Mouse (Mus musculus): Measurements from ENCODE around the gene Trmt112.
A peak's percentile ranks its signal among the peaks of the same experiment; 100 is the strongest.
"Not testable (repeated sequence)": the region's sequence is repeated elsewhere in the genome, so short reads cannot be mapped to it uniquely, and the experiment has no call there.

Trmt112 gene

DNA sequence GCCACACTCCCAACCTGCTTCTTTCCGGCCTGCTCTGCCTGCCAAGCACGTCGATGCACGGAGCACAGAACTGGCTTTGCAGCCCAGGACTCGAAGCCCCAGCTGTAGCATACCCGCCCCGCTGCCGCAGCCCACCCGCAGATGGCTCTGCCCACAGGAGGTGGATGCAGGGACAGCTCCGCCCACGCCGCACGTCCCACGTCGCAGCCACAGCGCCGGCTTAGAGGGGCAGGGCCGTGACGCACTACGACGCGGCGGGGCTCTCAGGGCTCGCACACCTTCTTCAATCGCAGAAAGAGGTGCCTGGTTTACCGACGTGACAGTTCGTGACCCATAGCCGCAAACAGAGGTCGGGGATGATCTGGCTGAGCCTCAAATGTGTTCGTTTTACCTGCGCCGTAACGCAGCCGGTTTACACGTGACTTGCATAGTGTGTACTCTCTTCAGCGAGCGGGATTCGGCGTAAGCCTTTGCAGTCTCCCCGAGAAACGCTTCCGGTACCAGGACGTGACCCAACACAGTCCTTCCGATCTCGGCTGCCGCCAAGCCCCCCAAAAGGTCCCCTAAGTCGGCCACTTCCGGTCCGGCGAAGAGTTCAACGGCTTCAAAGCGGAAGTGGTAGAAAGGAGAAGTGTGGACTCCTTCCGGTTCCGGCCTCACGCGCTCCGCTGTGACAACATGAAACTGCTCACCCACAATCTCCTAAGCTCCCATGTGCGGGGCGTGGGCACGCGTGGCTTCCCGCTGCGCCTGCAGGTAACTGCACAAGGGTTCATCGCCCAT lies at the start of gene Trmt112, which contains the start of gene Prdx5:
Gene Trmt112 (plus strand): TSS at position 192 of the 783 bp plus-strand sequence.
Gene Prdx5 (minus strand): TSS at position 600 of the 783 bp plus-strand sequence.
- DNase-seq (ENCODE audit: low read depth) = peak; percentile 96

DNA sequence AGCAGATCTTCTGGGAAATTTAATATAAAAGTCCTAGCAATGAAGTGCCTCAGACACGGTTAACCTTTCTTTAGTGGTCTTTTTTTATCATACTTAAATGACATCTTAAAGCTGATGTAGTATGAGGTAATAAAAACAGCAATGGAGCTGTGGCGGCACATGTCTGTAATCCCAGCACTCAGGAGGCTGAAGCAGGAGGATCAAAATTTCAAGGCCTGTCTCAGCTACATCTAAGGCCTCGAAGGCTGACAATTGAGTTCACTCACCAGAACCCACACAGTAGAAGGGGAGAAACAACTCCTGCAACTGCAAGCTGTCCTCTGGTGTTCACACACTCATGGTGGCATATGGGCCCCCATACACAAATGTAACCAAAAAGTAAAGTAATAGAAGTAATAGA lies 49.5 kb upstream of the Trmt112 start:
- no peak for DNase-seq (ENCODE audit: low read depth)

DNA sequence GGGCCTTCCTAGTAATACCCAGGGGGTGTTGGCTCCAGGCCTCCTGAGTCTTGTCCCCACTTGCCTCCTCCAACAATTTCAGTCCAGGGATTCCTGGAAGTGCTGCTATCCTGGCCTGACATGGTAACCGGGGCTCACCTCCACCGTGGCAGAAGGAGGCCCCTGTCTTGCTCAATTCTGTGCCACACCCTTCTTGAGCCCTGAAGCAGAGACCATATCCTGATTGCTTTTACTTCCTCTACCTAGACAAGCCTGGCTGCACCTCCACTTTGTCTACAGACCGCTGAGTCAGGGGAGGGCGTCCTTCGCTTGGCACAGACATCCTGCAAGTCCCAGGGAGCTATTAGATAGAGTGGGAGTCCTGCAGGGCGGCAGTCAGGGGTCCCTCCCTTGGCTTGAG lies 48.8 kb upstream of the Trmt112 start:
- no peak for DNase-seq (ENCODE audit: low read depth)

DNA sequence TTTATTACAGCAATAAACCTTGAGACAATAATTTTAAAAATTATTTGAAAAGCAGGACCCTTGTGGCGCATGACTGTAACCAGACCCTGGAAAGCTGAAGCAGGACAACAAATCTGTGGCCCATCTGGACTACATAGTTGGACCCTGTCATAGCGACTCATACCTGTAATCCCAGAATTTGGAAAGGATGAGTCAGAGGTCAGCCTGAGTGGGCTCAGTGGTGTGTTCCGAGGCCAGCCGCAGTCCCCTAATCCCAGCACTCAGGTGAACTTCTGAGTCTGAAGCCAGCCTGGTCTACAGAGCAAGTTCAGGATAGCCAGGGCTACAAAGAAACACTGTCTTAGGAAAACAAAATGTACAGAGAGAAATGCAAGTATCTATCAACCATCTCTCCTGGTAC lies 48.0 kb upstream of the Trmt112 start:
- peak; percentile 43 for DNase-seq (ENCODE audit: low read depth)

DNA sequence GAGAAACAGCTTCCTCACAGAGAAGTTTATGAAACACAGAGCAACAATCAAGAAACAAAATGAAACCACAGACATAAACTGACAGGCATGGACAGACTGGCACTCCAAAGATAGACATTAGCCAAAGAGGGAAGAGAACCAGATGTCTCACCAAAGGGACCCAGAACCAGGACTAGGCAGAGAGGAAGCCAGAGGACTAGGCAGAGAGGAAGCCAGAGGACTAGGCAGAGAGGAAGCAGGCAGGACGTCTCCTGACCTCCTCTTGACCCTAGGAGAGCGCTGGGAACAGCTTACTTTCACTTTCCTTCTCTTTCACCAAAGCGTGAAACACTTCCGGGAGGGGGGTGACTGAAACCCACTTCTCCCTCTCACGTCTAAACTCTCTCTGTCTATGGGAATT lies 40.1 kb upstream of the Trmt112 start:
- DNase-seq (ENCODE audit: low read depth) = peak; percentile 79

DNA sequence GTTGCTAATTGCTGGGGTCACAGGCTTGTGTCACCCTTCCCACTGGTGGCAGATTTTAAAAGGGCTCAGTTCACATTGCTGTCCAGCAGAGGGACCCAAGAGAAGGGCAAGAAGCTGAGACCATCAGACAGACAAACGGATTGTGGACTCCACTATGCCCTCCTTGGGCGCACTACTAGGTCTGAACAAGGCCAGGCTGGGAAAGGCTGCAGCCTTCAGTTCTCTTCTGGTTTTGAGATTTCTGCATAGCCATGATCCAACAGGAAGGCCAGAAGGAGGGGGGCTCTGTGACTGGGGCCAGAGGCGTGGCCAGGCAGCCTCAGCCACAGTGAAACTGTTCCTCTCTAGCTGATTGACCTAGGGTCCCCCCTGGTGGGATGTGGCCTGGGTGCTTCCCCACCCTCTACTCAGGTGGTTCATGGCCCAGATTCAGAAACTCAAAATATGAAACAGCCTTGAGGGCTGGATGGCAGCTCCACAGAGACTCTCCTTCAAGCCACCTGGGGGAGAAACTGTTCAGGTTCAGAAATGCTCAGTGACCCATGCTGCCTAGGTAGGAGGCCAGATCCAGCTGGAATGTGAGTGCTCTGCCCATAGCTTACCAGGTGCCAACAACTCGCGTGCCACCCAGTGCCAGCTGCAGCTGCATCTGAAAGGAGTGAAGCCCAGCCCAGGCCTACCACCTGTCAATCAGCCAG lies 37.8 kb upstream of the Trmt112 start:
- DNase-seq (ENCODE audit: low read depth) = peak; percentile 71

DNA sequence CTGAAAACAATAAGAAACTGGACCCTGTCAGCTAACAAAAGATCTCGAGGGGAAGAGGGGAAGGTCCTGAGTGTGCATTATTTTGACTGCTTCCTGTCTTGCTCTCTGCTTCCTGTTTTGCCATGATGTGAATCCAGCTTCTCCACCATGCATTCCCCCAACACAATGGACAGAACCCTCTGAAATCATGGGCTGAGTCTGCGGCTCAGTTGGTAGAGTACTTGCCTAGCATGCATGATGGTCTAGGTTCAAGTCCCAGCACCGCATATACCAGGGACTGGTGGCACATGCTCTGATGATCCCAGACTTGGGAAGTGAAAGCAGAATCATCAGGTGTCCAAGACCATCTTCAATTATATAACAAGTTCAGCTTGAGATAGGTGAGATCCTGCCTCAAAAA lies 36.8 kb upstream of the Trmt112 start:
- DNase-seq (ENCODE audit: low read depth) = no peak

DNA sequence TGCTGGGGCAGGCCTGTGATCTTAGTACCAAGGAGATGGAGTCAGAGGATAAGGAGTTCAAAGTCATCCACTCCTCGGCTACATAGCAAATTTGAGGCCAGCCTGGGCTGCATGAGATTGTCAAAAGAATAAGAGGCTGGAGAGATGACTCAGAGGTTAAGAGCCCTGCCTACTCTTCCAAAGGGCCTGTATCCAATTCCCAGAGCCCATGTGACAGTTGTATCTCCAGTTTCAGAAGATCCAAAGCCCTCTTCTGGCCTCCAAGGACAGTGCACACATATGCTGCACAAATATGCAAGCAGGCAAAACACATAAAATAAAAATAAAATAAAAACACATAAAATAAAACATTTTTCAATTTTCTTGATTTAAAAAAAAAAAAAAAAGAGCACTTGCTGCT lies 35.2 kb upstream of the Trmt112 start:
- peak; percentile 45 for DNase-seq (ENCODE audit: low read depth)

DNA sequence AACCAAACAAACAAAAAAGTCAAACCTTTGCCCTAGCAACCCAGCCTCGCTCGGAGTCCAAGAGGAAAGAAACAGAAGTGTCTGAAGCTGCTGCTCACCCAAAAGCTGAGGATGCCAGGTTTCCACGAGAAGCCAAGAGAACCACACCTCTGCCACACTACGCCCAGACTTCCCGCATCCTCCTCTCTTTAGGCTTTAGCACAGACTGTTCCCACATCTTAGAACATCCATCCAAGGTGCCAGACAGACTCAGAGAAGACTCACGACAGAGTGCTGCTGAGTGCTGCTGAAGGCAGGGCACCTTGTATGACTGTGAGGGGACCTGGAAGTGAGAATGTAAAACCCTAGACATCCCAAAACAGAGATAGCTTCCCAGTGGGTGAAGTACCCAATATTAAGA lies 33.7 kb upstream of the Trmt112 start:
- DNase-seq (ENCODE audit: low read depth) = no peak

DNA sequence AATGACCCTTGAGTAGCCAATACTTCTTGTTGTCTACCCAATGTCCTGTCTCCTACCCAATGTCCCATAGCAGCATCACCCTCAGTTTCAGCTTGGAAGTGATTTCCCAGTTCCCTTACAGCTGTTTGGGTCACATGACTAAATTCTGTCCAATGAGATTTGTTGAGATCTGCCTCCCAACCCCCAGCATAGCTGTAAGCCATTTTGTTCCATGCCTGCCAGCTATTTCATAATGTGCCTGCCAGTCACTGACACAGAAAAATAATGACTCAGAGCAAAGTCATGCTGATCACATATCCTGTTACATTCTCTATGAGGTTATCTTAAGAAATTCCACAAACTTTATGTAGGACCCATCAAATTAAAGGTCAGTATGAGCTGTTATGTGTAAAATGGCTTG lies 32.7 kb upstream of the Trmt112 start:
- peak; percentile 85 for DNase-seq (ENCODE audit: low read depth)

DNA sequence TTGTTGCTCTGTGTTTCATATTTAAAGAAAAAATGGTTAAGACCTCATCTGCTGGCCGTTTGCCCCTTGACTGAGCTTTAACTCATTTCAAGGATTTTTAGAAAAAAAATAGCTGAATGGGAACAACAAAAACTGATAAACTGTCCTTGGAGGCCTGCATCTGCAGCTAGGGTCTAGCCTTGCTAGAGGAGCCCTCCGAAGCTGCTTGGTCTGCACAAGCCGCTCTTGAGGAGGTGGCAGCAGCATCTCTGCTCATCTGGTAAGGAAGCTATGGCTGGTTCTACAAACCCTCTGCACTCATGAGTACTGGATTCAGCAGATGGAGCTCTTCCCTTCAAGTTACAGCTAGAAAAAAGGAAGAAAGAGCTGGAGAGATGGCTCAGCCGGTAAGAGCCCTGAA lies 31.5 kb upstream of the Trmt112 start:
- DNase-seq (ENCODE audit: low read depth) = no peak

DNA sequence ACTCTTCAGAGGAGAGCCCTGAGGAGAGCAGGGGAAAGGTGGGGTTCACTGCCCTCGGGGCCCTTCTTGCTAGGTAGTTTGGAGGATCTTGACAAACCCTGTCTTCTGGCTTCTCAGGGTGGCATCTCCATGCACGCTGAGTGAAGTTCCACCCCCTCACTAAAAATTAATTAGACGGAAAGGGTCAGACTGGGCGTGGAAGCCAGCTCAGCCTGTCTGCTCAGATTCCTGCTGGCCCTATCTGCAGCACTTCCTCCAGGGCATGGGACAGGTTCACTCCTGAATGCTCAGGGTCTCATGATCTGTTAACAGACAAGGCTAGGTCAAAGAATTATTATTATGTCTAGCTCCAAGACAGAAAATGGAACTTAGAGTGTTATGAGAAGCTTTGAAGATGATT lies 17.0 kb upstream of the Trmt112 start:
- DNase-seq (ENCODE audit: low read depth) = no peak

DNA sequence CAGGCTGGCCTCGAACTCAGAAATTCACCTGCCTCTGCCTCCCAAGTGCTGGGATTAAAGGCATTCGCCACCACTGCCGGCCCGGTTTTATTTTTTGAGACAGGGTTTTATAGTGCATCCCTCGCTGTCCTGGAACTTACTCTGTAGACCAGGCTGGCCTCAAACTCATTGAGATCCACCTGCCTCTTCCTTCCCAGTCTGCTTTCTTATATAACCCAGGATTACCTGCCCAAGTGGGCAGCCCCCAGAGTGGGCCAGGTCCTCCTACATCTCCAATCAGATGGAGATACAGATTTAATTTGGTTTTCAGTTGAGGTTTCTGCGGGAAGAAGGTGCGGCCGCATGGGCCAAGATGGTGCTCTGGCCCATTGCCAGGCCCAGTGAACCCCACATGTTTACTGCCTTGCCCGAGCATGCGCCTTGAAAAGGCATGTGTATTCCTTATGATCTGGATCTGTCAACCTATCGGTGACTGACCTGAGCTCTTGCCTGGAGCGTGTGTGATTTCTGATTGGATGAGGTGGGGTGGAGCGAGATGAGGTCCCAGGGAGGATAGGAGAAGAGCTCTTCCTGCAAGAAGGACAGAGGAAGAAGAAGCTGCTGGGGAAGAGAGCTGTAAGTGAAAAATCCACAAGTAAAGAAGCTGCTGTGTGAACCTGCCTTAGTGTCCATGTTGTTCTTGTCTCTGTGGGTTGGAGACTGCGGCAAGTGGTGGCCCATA lies 15.6 kb upstream of the Trmt112 start:
- DNase-seq (ENCODE audit: low read depth) = no peak

DNA sequence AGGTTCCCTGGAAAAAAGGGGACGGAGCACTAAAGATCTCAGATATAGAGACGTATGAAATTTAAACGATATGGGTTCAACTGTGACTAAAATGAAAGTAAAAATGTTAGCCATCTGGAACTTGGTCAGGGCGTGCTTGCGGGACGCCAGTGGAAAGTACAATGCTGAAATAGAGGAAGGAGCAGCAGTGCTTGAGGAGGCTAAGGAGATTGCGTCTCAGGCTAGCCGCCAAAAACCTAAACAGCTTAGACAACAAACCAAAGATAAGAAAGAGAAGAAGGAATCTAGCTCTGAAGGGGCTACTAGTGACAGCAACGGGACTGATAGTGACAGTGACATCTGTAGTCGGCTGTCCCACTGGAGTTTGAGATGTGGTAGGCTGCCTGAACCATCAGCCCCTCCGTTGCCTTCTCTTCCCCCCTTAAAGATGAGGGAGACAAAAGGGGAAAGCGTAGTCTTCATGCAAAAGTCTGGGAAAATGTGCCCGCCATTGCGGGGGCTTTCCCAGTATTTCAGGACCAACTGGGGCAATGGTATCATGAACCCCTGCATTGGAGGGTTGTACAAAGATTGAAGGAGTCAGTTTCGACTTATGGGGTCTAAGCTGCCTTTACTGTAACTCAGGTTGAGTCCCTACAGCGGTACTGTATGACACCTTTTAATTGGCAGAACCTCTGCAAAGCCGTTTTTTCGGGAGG lies 13.7 kb upstream of the Trmt112 start:
- DNase-seq (ENCODE audit: low read depth) = not testable (repeated sequence)

DNA sequence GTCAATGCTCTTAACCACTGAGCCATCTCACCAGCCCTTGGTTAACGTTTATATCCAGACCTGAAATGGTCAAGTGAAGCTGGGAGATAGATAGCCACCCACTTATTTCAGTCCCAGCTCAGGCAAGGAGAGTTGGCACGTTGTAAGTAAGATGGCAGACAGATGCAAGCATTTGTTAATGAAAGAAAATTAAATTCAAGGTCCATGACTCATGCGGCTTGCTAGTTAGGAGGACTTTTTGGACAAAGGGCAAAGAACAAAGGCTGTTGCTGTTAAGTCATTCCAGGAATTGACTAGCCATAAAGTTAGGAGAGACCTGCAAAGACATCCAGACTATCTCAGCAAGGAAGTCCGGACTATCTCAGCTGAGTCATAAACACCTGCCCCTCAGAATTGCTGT lies 9.9 kb upstream of the Trmt112 start:
- DNase-seq (ENCODE audit: low read depth) = no peak

DNA sequence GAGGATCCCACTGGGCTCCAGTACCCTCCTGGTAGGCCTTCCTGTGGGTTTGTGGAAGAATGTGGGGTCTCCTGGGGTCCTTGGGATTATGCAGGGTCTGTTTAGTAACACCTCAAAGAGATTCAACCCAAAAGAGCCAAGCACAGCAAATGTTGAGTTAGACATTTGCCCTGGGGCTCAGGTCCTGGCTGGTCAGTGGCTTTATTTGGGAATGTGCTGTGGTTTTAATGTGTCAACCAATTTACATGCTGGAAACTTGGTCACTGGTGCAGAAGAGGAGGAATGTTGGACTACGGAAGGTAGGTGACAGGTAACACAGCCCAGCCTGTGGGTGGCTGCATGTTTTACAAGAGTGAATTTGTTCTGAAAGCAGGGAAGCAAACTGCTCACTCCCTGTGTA lies 6.5 kb upstream of the Trmt112 start:
- no peak for DNase-seq (ENCODE audit: low read depth)

DNA sequence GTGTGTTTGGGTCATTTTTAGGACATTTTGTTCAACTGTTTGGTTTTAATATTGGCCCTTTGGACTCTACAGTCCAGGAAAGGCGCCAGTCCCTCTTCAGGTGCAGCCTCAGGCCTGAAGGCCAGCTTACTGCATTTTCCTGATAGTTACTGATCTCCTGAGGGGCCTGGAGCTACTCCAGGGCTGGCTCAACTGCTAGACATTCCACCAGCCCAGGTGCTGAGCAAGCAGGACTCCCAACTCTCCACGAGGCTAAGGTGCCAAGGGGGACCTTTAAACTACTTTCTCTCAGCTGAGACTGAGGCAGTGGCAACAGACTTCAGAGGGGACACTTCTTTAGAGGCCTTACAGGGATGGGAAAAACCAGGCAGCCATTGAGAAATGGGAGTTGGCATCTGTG lies 4.7 kb upstream of the Trmt112 start:
- no peak for DNase-seq (ENCODE audit: low read depth)

DNA sequence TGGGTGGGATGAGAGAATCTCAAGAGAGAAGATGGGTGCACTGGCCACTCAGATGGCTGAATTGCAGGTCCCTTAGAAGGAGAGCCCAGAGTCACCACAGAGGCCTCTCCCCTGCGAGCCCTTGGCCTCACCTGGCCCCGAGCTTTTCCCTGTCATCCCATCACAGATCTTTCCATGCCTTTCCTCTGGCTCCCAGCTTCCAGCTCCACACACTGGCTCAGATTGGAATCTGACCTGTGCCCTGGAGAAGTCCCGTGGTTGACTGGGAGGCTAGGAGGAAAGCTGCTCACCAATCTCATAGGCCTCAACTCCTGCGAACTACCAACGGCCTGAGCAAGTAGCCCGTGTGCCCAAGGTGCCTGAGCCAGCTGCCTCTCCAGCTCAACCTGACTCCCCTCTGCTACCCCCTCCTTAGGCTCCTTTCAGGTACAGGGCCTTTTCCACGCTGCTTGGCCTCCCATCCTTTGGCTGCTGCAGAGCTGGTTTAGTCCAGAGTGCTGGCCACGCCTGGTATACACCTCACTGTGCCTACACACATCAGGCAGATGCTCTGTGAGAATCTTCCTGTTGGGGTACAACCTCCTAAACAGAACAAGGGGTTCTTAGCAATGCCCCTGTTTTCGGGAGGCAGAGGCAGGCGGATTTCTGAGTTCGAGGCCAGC lies 3.9 kb upstream of the Trmt112 start:
- DNase-seq (ENCODE audit: low read depth) = no peak

DNA sequence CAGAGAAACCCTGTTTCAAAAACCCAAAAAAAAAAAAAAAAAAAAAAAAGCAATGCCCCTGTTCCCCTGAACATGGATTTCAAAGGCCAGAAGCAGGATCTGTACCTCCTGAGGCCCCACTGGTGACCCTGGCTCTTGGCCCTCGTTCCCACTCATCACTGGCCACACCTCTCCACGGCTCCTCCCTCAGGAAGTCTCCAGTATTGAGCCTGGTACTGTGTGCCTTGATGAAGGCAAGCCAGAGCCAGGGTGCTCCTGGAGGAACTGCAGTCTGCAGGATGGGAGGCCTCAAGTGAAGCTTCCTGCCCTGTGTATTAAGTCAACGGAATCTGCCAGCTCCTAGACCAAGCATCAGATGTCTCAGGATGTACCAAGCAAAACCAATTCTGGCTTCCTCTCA lies 3.3 kb upstream of the Trmt112 start:
- no peak for DNase-seq (ENCODE audit: low read depth)

DNA sequence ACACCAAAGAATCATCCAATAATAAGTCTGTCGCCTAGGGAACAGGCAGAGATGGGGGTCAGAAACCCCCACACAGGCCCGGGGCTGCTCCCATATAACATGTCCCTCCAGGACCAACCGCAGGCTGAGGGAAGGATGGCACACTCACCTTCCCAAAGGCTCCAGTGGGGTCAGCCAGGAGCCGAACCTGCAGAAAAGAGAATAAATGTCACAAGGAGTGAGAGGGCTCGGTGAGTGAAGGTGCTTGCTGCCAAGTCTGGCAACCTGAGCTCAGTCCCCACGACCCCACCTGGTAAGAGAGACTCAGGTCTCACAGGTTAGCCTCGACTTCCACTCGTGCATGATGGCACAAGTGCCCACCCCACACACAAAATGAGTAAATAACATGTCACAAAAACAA lies 2.4 kb upstream of the Trmt112 start:
- no peak for DNase-seq (ENCODE audit: low read depth)

DNA sequence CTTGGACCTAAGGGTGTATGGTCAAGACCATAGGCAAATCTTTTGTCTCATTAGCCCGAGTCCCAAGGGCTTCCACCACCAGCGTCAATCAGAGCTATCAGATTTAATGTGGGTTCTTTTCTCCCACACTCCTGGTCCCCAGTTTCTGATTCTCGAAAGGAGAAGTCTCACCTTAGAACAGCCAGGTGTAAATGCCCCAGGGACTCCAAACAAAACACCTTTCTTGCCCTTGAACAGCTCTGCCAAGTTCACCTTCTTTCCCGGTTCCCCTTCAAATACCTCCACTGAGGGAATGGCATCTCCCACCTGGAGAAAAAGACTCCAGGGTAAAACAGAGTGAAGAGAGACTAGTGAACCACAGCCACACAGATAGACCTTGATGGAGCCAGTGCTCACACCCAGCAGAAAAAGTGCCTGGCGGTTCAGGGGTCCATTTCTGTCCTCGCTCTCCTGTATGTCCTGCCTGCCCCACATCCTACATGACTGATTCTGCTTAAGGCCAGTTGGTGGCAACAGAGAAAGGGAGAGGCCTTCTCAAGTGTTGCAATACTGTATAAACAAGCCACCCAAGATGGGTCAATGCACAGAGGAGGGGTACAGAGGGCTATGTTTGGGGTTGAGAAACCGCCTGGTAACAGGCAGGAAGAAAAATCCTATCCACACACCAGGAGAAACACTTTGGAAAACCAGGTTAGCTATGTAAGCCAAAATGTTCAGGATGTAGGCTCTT lies 1.5 kb upstream of the Trmt112 start:
- DNase-seq (ENCODE audit: low read depth) = peak; percentile 53

Data from NIH3T3 (cell line).